Mouse (Mus musculus) bone marrow macrophage, adult 2 months (primary cell): ENCODE data around the gene Iba57.

Source experiments
- CTCF ChIP-seq: IDR thresholded peaks from 2 replicates; pipeline ENCODE4 v1.5.1; 2012; ENCODE audit warnings: low read depth, mild to moderate bottlenecking, low read length, moderate library complexity
- POLR2A ChIP-seq: IDR thresholded peaks from 2 replicates; pipeline ENCODE4 v1.6.1; 2012; ENCODE audit warnings: mild to moderate bottlenecking, low read depth, low read length, borderline replicate concordance

DNA sequence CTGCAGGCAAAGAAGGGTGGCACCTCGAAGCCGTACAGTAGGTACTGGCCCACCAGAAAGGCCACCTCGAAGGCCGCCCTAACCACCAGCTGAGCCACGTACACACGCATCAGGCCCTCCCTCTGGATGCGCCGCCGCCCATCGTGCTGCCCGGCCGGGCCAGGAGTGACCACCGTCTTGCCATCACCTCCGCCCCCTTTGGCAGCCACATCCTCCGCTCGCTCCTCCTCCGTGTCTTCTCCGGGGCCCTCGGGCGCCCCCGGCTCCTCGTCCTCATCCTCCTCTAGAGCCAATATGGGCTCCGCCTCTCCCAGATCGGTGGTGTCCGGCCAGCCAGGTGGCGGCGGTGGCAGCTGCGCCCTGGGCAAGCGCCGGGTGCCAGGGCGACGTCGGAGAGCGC, 13.4 kb upstream of the Iba57 start:
- TF ChIP-seq POLR2A (no peak), CTCF (no peak)
